Mouse (Mus musculus) forebrain, embryonic 15.5 days (tissue): ENCODE results near the gene Pomp. TPM values are rescaled to one million over a fixed set of nuclear protein-coding genes. Genes with fewer than 3 reads are reported as not detected.

Source experiments
- ATAC-seq: fragments of 200-750 bp; cut with Nextera tagmentation; replicated peaks from 2 replicates; pipeline ENCODE4 v1.8.0; 2017; ENCODE audit warnings: mild to moderate bottlenecking, moderate TSS enrichment, moderate library complexity
- H3K27ac ChIP-seq: fragments of 300-500 bp; sonication (generic); replicated peaks from 2 replicates; pipeline ENCODE4 v1.5.1; 2015; ENCODE audit warnings: mild to moderate bottlenecking, inconsistent platforms
- H3K27me3 ChIP-seq: fragments of 300-500 bp; sonication (generic); 2 replicates; pipeline ENCODE4 v1.6.1; 2015; ENCODE audit warnings: inconsistent platforms
- H3K36me3 ChIP-seq: fragments of 300-500 bp; sonication (generic); 2 replicates; pipeline ENCODE4 v1.6.1; 2015; ENCODE audit warnings: mild to moderate bottlenecking, inconsistent platforms
- H3K4me1 ChIP-seq: fragments of 300-500 bp; sonication (generic); 2 replicates; pipeline ENCODE4 v1.6.1; 2015; ENCODE audit warnings: inconsistent platforms
- H3K4me2 ChIP-seq: fragments of 300-500 bp; sonication (generic); replicated peaks from 2 replicates; pipeline ENCODE4 v1.6.1; 2015; ENCODE audit warnings: mild to moderate bottlenecking, inconsistent platforms
- H3K4me3 ChIP-seq: fragments of 300-500 bp; sonication (generic); 2 replicates; pipeline ENCODE4 v1.5.1; 2015; ENCODE audit warnings: mild to moderate bottlenecking, inconsistent platforms
- H3K9ac ChIP-seq: fragments of 300-500 bp; sonication (generic); replicated peaks from 2 replicates; pipeline ENCODE4 v1.6.1; 2015; ENCODE audit warnings: mild to moderate bottlenecking, inconsistent platforms
- H3K9me3 ChIP-seq: fragments of 300-500 bp; sonication (generic); 2 replicates; pipeline ENCODE4 v1.6.1; 2016; ENCODE audit warnings: inconsistent platforms
- WGBS: fragments of 180-500 bp; shearing (Covaris S2); methylation state at CpG from one replicate; pipeline ENCODE4 v1.1.7; 2015; ENCODE audit warnings: mixed read lengths; 5-methylcytosine and 5-hydroxymethylcytosine counted together
- polyA plus RNA-seq: library from polyadenylated mRNA; unstranded; fragments of >200 nt; fragmentation: Nextera tagmentation; extraction: Ambion mirVana; gene quantifications from 2 replicates; pipeline ENCODE4 v1.2.1, GENCODE M21; 2015

Gene Pomp
- polyA plus RNA-seq, 1 experiment from 2014 or later, result 479 TPM

DNA sequence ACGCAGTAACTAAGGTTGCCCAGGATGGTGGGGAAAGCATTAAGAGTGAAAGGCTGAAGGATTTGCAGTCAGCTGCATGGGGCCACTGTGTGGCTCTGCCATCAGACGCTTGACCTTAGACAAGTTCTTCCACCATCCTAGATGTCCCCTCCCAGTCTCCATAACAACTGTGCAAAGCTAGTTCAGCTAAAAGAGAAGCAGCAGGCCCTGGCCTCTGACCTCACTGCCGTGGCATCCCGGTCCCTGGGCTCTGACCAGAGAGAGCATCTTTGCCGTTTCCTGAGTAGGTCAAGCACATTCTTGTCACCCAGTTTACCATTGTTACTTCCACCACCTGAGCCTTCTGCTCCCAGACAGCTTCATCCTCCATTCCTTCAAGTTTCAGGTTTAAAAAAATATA is 33.7 kb upstream of the Pomp start:
- Histone ChIP-seq H3K9me3 (no peaks in the 10 kb centered on the region), H3K4me3 (no peak overlapping the region), H3K4me1 (no peaks in the 10 kb centered on the region), H3K4me2 (no peak overlapping the region), H3K9ac (no peak overlapping the region), H3K27ac (no peak overlapping the region), H3K36me3 (no peaks in the 10 kb centered on the region), H3K27me3 (no peaks in the 10 kb centered on the region)
- WGBS, result 67% methylated on average over 5 of the region's 5 CpGs
- no peak for ATAC-seq

DNA sequence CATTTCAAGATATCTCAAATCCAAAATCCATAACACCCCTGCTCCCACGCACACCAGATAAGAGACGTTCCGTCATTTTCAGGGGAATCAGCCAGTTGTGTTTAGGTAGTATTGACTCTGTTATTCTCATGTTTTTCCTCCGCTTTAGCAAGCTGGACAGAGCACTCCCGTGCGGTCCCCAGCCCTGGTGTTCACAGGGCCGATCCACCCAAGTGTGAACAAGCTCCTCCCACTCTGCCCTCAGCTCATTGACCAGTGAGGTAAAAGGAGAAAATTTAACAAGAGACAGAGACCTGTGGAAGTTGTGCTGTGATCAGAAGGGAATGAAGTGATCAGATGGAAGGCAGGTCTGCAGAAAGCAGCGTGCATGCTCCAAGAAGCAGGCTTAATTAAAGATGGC is 31.4 kb upstream of the Pomp start:
- Histone ChIP-seq H3K9ac (no peak overlapping the region), H3K36me3 (no peaks in the 10 kb centered on the region), H3K27me3 (no peaks in the 10 kb centered on the region), H3K4me2 (no peak overlapping the region), H3K9me3 (no peaks in the 10 kb centered on the region), H3K4me1 (no peaks in the 10 kb centered on the region), H3K4me3 (no peak overlapping the region), H3K27ac (no peak overlapping the region)
- WGBS, result 70% methylated on average over 8 of the region's 8 CpGs
- ATAC-seq, result no peak

DNA sequence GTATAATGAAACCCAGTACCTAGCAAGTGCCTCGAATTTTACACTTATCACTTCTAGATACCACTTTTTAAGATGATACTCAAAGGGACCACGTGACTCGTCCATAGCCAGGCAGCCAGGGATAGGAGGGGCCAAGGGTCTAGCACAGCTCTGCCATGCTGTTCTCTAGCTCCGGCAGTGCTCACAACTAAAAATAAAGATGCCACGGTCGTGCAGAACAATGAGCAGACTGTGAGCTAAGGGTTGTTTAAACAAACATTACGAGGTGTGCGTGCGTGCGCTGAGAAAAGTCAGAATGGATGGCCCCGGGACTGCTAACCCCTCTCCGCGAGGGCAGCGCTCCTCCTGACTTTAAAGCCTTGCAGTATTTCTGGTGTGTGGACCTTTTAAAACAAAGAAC is 27.4 kb upstream of the Pomp start:
- H3K27me3 ChIP-seq, result 0 out of 2 replicates have a peak, but pooled peaks cover 3% of the 10 kb centered on the region
- no peak overlapping the region for H3K27ac ChIP-seq
- no peak for ATAC-seq
- H3K4me3 ChIP-seq, result no peak overlapping the region
- no peak overlapping the region for H3K9ac ChIP-seq
- H3K4me2 ChIP-seq, result no peak overlapping the region
- no peaks in the 10 kb centered on the region for H3K36me3 ChIP-seq
- H3K9me3 ChIP-seq, result no peaks in the 10 kb centered on the region
- H3K4me1 ChIP-seq, result no peaks in the 10 kb centered on the region
- WGBS, result 66% methylated on average over 14 of the region's 14 CpGs

DNA sequence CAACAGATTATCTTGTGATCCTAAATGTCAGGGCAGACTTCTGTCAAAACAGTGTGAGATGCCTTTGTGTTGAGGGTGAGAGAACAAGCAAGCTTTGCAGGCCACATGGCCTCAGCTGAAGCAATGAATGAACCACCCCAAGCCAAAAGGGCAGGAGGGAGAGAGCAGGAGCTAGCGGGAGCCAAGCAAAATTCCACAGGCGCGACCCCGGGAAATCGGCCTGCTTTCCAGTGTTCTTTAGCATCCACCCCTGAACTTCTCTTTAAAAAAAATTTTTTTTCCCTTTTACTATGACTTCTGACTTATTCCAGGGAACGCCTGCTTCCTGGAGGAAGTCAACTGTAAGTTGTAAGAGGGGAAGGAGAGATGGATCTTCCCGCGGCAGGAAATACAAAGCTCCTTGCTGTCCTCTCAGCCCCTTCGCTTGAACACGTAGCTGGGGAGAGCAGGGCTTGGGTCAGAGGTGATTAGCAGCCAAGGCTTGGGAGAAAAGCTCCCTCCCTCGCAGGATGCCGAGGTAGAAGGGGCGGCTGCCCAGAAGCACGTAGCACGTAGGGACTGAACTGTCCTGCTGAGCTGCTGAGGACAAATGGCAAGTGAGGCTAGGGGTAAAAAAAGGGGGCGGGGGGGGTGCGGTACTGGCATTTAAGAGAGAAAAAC is 25.3 kb upstream of the Pomp start:
- no peak overlapping the region for H3K9ac ChIP-seq
- no peaks in the 10 kb centered on the region for H3K9me3 ChIP-seq
- H3K27ac ChIP-seq, result no peak overlapping the region
- H3K4me2 ChIP-seq, result no peak overlapping the region
- H3K4me3 ChIP-seq, result no peak overlapping the region
- WGBS, result 3% methylated on average over 17 of the region's 17 CpGs
- no peak for ATAC-seq
- H3K36me3 ChIP-seq, result no peaks in the 10 kb centered on the region
- H3K4me1 ChIP-seq, result no peaks in the 10 kb centered on the region
- 0 out of 2 replicates have a peak, but pooled peaks cover 3% of the 10 kb centered on the region for H3K27me3 ChIP-seq

DNA sequence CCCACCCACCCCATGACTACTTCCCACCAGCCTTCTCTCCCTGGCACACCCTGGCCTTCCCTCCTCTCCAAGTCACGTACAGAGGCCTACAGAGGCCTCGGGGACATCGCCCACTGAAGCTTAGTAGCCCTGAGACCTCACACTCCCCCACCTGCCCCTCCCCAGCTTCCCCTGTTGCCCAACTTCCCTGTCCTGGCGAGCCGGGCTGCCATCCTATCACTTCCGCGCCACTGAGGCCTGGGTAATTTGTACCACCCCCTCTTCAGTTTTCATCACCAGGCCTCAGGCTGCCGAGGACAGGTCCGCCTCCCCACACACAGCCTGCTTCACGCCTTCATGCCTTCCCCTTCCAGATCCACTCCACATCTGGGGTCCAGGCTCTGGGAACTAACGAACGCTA is 20.8 kb upstream of the Pomp start:
- no peak overlapping the region for H3K9ac ChIP-seq
- 81% methylated on average over 12 of the region's 12 CpGs for WGBS
- H3K27ac ChIP-seq, result no peak overlapping the region
- 0 out of 2 replicates have a peak, but pooled peaks cover 3% of the 10 kb centered on the region for H3K27me3 ChIP-seq
- H3K9me3 ChIP-seq, result no peaks in the 10 kb centered on the region
- H3K4me3 ChIP-seq, result no peak overlapping the region
- no peak for ATAC-seq
- no peaks in the 10 kb centered on the region for H3K36me3 ChIP-seq
- H3K4me2 ChIP-seq, result no peak overlapping the region
- H3K4me1 ChIP-seq, result no peaks in the 10 kb centered on the region

DNA sequence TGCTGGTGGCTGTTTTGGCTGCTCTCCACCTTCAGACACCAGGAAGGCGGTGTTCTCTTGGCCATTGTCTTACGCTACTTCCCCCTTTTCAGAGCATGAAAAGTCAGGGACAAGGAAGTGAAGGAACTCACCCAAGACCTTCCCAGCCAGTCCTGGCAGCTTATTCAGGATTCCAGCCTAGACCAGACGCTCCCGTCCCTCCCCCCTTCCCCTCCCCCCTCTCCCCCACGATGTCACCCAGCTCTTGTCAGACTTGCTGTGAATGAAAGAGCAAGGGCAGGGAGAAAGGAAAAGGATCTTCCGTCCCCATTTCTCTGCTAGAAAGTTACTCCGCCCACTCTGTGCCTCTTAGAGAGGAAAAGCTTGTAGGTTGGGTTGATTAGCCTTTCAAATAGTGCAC is 16.9 kb upstream of the Pomp start:
- no peaks in the 10 kb centered on the region for H3K27me3 ChIP-seq
- H3K4me1 ChIP-seq, result peaks cover 7% of the 10 kb centered on the region
- no peak overlapping the region for H3K4me2 ChIP-seq
- no peak for ATAC-seq
- no peak overlapping the region for H3K4me3 ChIP-seq
- no peaks in the 10 kb centered on the region for H3K9me3 ChIP-seq
- WGBS, result 50% methylated on average over 7 of the region's 7 CpGs
- no peaks in the 10 kb centered on the region for H3K36me3 ChIP-seq
- H3K27ac ChIP-seq, result no peak overlapping the region
- H3K9ac ChIP-seq, result no peak overlapping the region

DNA sequence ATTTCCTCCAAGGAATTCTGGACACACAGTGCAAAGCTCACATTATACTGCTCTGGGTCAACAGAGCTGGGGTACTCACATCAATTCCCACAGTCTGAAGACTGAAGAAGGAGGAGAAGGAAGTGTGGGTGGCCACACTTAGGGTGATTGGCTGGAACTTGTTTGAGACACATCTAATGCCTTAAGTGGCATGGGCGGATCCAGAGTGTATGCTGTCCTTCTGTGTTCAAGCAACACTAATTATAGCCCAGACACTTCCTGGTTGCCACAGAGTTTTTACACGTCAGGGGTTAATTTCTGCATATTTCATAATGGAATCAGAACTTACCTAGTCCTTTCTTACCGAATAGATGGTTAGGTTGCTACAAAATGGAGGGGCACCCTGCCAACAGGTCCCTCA is 14.9 kb upstream of the Pomp start:
- ATAC-seq, result no peak

DNA sequence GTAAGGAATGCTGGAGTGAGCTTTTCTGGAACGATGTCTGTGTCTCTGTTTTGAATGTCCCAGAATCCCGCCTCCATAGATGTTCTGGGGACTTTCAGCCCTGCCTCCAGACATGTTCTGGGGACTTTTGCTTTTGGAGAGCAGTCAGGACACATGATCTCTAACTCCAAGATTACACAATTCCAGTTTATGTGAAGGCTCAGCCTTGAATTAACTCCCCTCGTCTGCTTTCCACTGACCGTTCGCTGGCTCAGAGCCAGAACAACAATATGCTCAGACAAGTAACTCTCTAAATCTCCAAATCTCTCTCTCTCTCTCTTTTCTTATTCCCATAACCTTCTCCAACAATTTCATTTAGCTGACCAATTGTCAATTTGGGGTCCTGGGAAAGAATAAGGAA is 12.9 kb upstream of the Pomp start:
- H3K4me2 ChIP-seq, result no peak overlapping the region
- H3K36me3 ChIP-seq, result no peaks in the 10 kb centered on the region
- no peaks in the 10 kb centered on the region for H3K9me3 ChIP-seq
- no peak overlapping the region for H3K4me3 ChIP-seq
- 42% methylated on average over 5 of the region's 5 CpGs for WGBS
- no peaks in the 10 kb centered on the region for H3K27me3 ChIP-seq
- ATAC-seq, result no peak
- H3K4me1 ChIP-seq, result peaks cover 7% of the 10 kb centered on the region
- H3K9ac ChIP-seq, result no peak overlapping the region
- no peak overlapping the region for H3K27ac ChIP-seq

More for the DNA sequence above, 14.9 kb upstream of the Pomp start:
- no peak overlapping the region for H3K4me2 ChIP-seq
- H3K9ac ChIP-seq, result no peak overlapping the region
- no peak overlapping the region for H3K27ac ChIP-seq
- peaks cover 7% of the 10 kb centered on the region for H3K4me1 ChIP-seq
- H3K9me3 ChIP-seq, result no peaks in the 10 kb centered on the region
- no peak overlapping the region for H3K4me3 ChIP-seq
- no peaks in the 10 kb centered on the region for H3K36me3 ChIP-seq
- WGBS, result 78% methylated on average over 3 of the region's 3 CpGs
- H3K27me3 ChIP-seq, result no peaks in the 10 kb centered on the region

DNA sequence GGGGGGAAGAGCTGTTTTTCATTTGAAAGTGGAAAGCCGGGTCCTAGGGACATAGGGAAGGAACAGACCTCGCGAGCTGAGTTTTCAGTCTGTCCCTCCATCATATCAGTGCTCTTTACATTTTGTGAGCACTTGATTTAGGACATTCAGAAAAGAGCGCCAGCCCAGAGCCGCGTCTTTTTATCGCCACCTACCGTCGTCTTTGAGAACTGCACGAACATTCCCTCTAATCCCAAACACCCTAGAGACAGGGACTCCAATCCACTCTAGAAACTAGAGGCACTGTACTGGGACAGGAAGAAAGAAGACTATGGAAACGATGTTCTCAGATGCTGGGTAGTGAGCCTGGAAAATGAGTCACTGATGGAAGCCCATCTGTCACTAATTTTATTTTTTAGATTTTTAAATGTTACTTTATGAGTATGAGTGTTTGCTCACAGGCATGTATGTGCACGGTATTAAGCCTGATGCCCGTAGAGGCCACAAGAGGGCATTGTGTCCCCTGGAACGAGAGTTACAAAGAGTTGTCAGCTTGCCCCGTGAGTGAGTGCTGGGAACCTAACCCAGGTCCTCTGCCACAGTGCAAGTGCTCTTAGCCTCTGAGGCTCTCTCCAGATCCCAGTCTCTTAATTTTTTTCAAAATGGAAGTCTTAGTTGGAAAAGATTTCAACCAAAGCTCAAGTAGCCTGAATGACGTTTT is 11.9 kb upstream of the Pomp start:
- Histone ChIP-seq H3K9ac (no peak overlapping the region), H3K4me3 (no peak overlapping the region), H3K27me3 (no peaks in the 10 kb centered on the region), H3K27ac (no peak overlapping the region), H3K36me3 (no peaks in the 10 kb centered on the region), H3K4me1 (peaks cover 7% of the 10 kb centered on the region), H3K4me2 (peak overlapping the region; percentile 25), H3K9me3 (no peaks in the 10 kb centered on the region)
- ATAC-seq, result peak; percentile 32; the same call in 1 of the 2 replicates
- WGBS, result 23% methylated on average over 16 of the region's 16 CpGs

DNA sequence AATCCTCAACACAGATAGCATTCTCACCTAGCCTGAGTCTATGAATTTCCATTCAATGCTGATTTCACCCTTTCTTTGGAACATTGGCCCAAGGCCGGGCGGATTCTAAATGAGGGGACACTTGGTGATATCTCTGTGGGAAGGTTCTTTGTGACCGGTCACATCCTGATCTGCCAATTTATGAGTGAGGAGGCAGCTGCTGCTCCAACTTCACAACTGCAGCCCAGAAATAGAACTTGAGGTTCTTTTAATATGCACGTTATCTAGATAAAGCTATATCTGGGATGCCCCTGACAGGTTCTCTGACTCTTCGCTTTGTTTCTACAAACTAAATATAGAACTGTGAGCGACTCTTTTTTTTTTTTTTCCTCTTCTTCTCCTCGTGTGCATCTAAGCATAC is 10.1 kb upstream of the Pomp start:
- ATAC-seq, result no peak
- Histone ChIP-seq H3K36me3 (no peaks in the 10 kb centered on the region), H3K4me2 (no peak overlapping the region), H3K9me3 (no peaks in the 10 kb centered on the region), H3K27ac (no peak overlapping the region), H3K27me3 (no peaks in the 10 kb centered on the region), H3K9ac (no peak overlapping the region), H3K4me3 (no peak overlapping the region), H3K4me1 (peaks cover 7% of the 10 kb centered on the region)
- 77% methylated on average over 7 of the region's 7 CpGs for WGBS

DNA sequence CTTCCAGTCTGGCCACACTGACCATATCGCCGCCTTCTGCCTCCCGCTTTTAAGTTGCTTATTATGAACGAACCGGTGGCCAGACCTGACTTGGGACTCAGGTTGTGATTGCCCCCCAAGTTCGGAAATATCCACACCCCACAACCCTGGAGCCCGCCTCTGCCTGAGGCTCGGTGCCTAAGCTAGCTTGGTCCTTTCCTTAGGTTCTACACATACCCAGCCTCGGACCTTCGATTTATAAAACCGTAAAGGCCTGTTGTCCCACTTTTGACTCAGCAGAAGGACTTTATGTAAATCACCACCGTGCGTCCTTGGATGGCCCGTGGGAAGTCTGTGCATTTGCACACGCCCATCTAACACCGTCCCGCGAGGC is 199 bp upstream of the Pomp start:
- Histone ChIP-seq H3K27ac (peak overlapping the region; percentile 83), H3K9ac (peak overlapping the region; percentile 95)
- 1% methylated on average over 18 of the region's 18 CpGs for WGBS

DNA sequence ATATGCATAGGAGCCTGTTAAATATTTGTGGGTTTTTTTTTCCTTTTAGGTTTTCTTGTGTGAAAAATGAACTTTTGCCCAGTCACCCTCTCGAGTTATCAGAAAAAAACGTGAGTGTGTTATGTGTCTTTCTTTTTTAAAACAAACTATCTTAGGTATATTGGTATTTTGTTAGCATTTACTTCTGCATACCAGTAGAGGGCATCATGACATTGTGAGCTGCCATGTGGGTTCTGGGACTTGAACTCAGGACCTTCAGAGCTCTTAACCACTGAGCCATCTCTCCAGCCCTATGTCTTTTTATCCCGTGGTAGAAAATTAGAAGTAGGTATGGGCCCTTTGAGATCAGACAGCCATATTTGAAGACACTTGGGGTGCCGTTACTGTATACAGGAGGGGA is 8.4 kb downstream of the Pomp start:
- Histone ChIP-seq H3K4me3 (no peak overlapping the region), H3K9me3 (no peaks in the 10 kb centered on the region), H3K36me3 (peaks cover 80% of the 10 kb centered on the region), H3K27me3 (no peaks in the 10 kb centered on the region), H3K4me1 (no peaks in the 10 kb centered on the region), H3K4me2 (no peak overlapping the region), H3K27ac (no peak overlapping the region), H3K9ac (no peak overlapping the region)
- WGBS, result 92% methylated on average over 4 of the region's 4 CpGs
- no peak for ATAC-seq

More for the DNA sequence above, 199 bp upstream of the Pomp start:
- Histone ChIP-seq H3K4me1 (peaks cover 22% of the 10 kb centered on the region), H3K4me3 (peak overlapping the region; percentile 90), H3K9me3 (no peaks in the 10 kb centered on the region), H3K36me3 (peaks cover 22% of the 10 kb centered on the region), H3K4me2 (peak overlapping the region; percentile 62), H3K27me3 (no peaks in the 10 kb centered on the region)
- no peak for ATAC-seq

DNA sequence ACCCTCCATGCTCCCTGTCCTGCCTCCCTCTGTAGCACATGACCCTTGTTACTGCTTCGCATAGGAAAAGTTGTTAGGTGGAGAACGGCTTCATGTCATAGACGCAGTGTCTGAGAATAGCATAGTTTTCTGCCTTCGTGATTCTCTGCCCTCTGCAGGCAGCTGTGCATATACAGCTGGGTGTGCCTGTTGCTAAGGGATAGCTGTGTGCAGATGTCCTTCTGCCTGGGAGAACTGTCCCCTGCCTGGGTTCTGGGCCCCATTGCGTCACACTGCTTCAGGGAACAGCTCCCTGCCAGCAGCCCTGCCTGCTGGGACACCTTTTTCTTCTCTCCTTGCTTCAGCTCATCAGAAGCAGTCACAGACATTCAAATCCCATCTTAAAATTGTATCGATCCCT is 9.3 kb downstream of the Pomp start:
- Histone ChIP-seq H3K36me3 (peaks cover 80% of the 10 kb centered on the region), H3K4me1 (no peaks in the 10 kb centered on the region), H3K9ac (no peak overlapping the region), H3K4me3 (no peak overlapping the region), H3K4me2 (no peak overlapping the region), H3K27ac (no peak overlapping the region), H3K27me3 (no peaks in the 10 kb centered on the region), H3K9me3 (no peaks in the 10 kb centered on the region)
- ATAC-seq, result no peak
- WGBS, result 91% methylated on average over 6 of the region's 6 CpGs
